Mouse (Mus musculus) ES-Bruce4 (cell line): ENCODE results near the gene E130308A19Rik.

Experiments used
- CTCF ChIP-seq: IDR thresholded peaks from one replicate; pipeline ENCODE4 v1.8.1; 2011; ENCODE audit warnings: low read depth, low read length
- EP300 ChIP-seq: IDR thresholded peaks from 2 replicates; pipeline ENCODE4 v1.6.1; 2011; ENCODE audit warnings: low read depth, low read length; ENCODE audit not compliant: insufficient read depth
- POLR2A ChIP-seq: IDR thresholded peaks from one replicate; pipeline ENCODE4 v1.8.1; 2011; ENCODE audit warnings: low read length; ENCODE audit not compliant: insufficient read depth

DNA sequence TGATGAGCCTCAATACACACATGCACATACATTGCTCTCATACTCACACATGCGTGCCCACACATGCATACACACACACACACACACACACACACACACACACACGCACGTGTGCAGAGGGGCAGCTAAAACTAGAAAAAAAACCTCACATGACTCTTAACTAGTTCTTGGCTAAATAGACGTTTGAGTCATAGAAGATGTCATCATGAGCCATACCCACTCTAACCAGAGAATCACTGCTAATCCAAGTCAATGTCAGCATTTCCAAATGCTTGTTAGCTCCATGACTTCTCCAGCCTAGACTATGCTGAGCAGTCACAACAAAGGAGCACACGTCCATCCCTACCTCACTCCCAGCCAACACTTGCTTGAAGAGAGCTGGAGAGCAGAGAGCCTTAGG lies 174.2 kb downstream of the E130308A19Rik start:
- TF ChIP-seq EP300 (no peak), POLR2A (no peak), CTCF (no peak)
